Mouse (Mus musculus) forebrain, postnatal 0 days (tissue): Measurements from ENCODE around the gene Camkmt. TPM values are rescaled to one million over a fixed set of nuclear protein-coding genes. Genes with fewer than 3 reads are reported as not detected.

ENCODE experiments used
- ATAC-seq: fragments of 200-750 bp; cut with Nextera tagmentation; 2 replicates; pipeline ENCODE4 v1.8.0; 2017; ENCODE audit warnings: mild to moderate bottlenecking, moderate library complexity
- DNase-seq: peaks from one replicate; pipeline ENCODE4 v3.0.0-alpha.2; 2015
- H3K27ac ChIP-seq: fragments of 300-500 bp; sonication (generic); 2 replicates; pipeline ENCODE4 v1.5.1; 2014; ENCODE audit warnings: low read depth, mild to moderate bottlenecking, antibody characterized with exemption, low read length, moderate library complexity, mixed read lengths
- H3K27me3 ChIP-seq: fragments of 300-500 bp; sonication (generic); 2 replicates; pipeline ENCODE4 v1.6.1; 2014; ENCODE audit warnings: mild to moderate bottlenecking, low read length, mixed read lengths; ENCODE audit not compliant: insufficient read depth
- H3K36me3 ChIP-seq: fragments of 300-500 bp; sonication (generic); 2 replicates; pipeline ENCODE4 v1.6.1; 2014; ENCODE audit warnings: mild to moderate bottlenecking, moderate library complexity; ENCODE audit not compliant: insufficient read depth
- H3K4me1 ChIP-seq: fragments of 300-500 bp; sonication (generic); 2 replicates; pipeline ENCODE4 v1.6.1; 2014; ENCODE audit warnings: antibody characterized with exemption; ENCODE audit not compliant: insufficient read depth
- H3K4me2 ChIP-seq: fragments of 300-500 bp; sonication (generic); 2 replicates; pipeline ENCODE4 v1.6.1; 2014; ENCODE audit warnings: low read depth, mild to moderate bottlenecking, moderate library complexity
- H3K4me3 ChIP-seq: fragments of 300-500 bp; sonication (generic); 2 replicates; pipeline ENCODE4 v1.5.1; 2014; ENCODE audit warnings: low read depth, low read length, mixed read lengths
- H3K9ac ChIP-seq: fragments of 300-500 bp; sonication (generic); 2 replicates; pipeline ENCODE4 v1.6.1; 2014; ENCODE audit warnings: mild to moderate bottlenecking
- H3K9me3 ChIP-seq: fragments of 300-500 bp; sonication (generic); 2 replicates; pipeline ENCODE4 v1.6.1; 2016; ENCODE audit warnings: low read length
- CTCF ChIP-seq: sonication (generic); IDR thresholded peaks from 2 replicates; pipeline ENCODE4 v1.5.1; 2016; ENCODE audit warnings: antibody characterized with exemption, control low read depth, low read depth
- WGBS: fragments of 180-500 bp; shearing (Covaris S2); extraction: QIAGEN DNeasy Blood & Tissue Kit; methylation state at CpG from one replicate; pipeline ENCODE4 v1.1.7; 2014; 5-methylcytosine and 5-hydroxymethylcytosine counted together
- polyA plus RNA-seq: library from polyadenylated mRNA; unstranded; fragments of >200 nt; fragmentation: Nextera tagmentation; extraction: Ambion mirVana; gene quantifications from 2 replicates; pipeline ENCODE4 v1.2.1, GENCODE M21; 2015
- total RNA-seq: library from RNA; depleted of rRNA; stranded (reverse); fragments of >200 nt; gene quantifications from 2 replicates; pipeline ENCODE4 v1.2.3, GENCODE M21; 2014

The Camkmt gene
- total and polyA plus RNA-seq, 2 experiments from 2014 or later, result 14.3 to 16.4 TPM

- whole genome bisulfite sequencing, result 90% methylated on average over 7 of the region's 7 CpGs
Observed at GRCm38 (mm10) chr17:85058276-85058675, 32.1 kb upstream of the Camkmt start.

GRCm38 (mm10) chr17:85059136-85059535 lies 31.2 kb upstream of the Camkmt start:
- H3K9me3 ChIP-seq, result no peaks in the 10 kb centered on the region
- WGBS, result 88% methylated on average over 6 of the region's 6 CpGs
- no peak overlapping the region for H3K4me2 ChIP-seq
- ATAC-seq, result no peak
- H3K4me3 ChIP-seq, result no peak overlapping the region
- TF ChIP-seq CTCF, result no peak
- H3K27me3 ChIP-seq, result no peaks in the 10 kb centered on the region
- peaks cover 13% of the 10 kb centered on the region; the same call in 1 of the 2 replicates for H3K36me3 ChIP-seq
- no peak overlapping the region for H3K27ac ChIP-seq
- no peak overlapping the region for H3K9ac ChIP-seq
- H3K4me1 ChIP-seq, result no peaks in the 10 kb centered on the region
- DNase-seq, result no peak

More at GRCm38 (mm10) chr17:85058276-85058675, 32.1 kb upstream of the Camkmt start:
- ATAC-seq (no peak), DNase-seq (no peak)
- Histone ChIP-seq H3K27ac (no peak overlapping the region), H3K27me3 (no peaks in the 10 kb centered on the region), H3K4me2 (no peak overlapping the region), H3K9ac (no peak overlapping the region), H3K9me3 (no peaks in the 10 kb centered on the region), H3K4me3 (no peak overlapping the region), H3K4me1 (no peaks in the 10 kb centered on the region), H3K36me3 (peaks cover 6% of the 10 kb centered on the region; the same call in 1 of the 2 replicates)
- TF ChIP-seq CTCF, result no peak

GRCm38 (mm10) chr17:85063560-85063959 lies 26.8 kb upstream of the Camkmt start:
- ATAC-seq (no peak), DNase-seq (no peak)
- Histone ChIP-seq H3K27ac (no peak overlapping the region), H3K4me1 (no peaks in the 10 kb centered on the region), H3K9ac (no peak overlapping the region), H3K4me3 (no peak overlapping the region), H3K36me3 (peaks cover 55% of the 10 kb centered on the region), H3K9me3 (no peaks in the 10 kb centered on the region), H3K27me3 (no peaks in the 10 kb centered on the region), H3K4me2 (no peak overlapping the region)
- WGBS, result 93% methylated on average over 7 of the region's 7 CpGs
- TF ChIP-seq CTCF, result no peak

GRCm38 (mm10) chr17:85067331-85067730 lies 23.0 kb upstream of the Camkmt start:
- peaks cover 79% of the 10 kb centered on the region for H3K36me3 ChIP-seq
- H3K27me3 ChIP-seq, result no peaks in the 10 kb centered on the region
- no peak overlapping the region for H3K9ac ChIP-seq
- no peak overlapping the region for H3K4me3 ChIP-seq
- 89% methylated on average over 7 of the region's 7 CpGs for WGBS
- no peak overlapping the region for H3K27ac ChIP-seq
- TF ChIP-seq CTCF, result no peak
- ATAC-seq, result peak; percentile 29; the same call in 1 of the 2 replicates
- no peak for DNase-seq
- H3K4me1 ChIP-seq, result no peaks in the 10 kb centered on the region
- H3K4me2 ChIP-seq, result no peak overlapping the region
- H3K9me3 ChIP-seq, result no peaks in the 10 kb centered on the region

GRCm38 (mm10) chr17:85070658-85071057 lies 19.7 kb upstream of the Camkmt start:
- no peak overlapping the region for H3K4me2 ChIP-seq
- ATAC-seq, result no peak

GRCm38 (mm10) chr17:85071088-85071775 lies 19.1 kb upstream of the Camkmt start:
- Histone ChIP-seq H3K4me3 (no peak overlapping the region), H3K9me3 (no peaks in the 10 kb centered on the region), H3K9ac (no peak overlapping the region), H3K4me2 (no peak overlapping the region), H3K4me1 (no peaks in the 10 kb centered on the region), H3K27me3 (no peaks in the 10 kb centered on the region), H3K27ac (no peak overlapping the region), H3K36me3 (peaks cover 57% of the 10 kb centered on the region)
- WGBS, result 88% methylated on average over 8 of the region's 8 CpGs
- peak; percentile 33; the same call in 1 of the 2 replicates for TF ChIP-seq CTCF
- DNase-seq (no peak), ATAC-seq (no peak)

More at GRCm38 (mm10) chr17:85070658-85071057, 19.7 kb upstream of the Camkmt start:
- Histone ChIP-seq H3K4me3 (no peak overlapping the region), H3K9me3 (no peaks in the 10 kb centered on the region), H3K9ac (no peak overlapping the region), H3K36me3 (peaks cover 57% of the 10 kb centered on the region), H3K4me1 (no peaks in the 10 kb centered on the region), H3K27me3 (no peaks in the 10 kb centered on the region), H3K27ac (no peak overlapping the region)
- no peak for TF ChIP-seq CTCF
- no peak for DNase-seq
- WGBS, result 87% methylated on average over 6 of the region's 6 CpGs

GRCm38 (mm10) chr17:85072383-85072782 lies 18.0 kb upstream of the Camkmt start:
- WGBS, result 10% methylated on average over 11 of the region's 11 CpGs
- Histone ChIP-seq H3K4me3 (no peak overlapping the region), H3K4me2 (no peak overlapping the region), H3K36me3 (peaks cover 56% of the 10 kb centered on the region), H3K9ac (no peak overlapping the region), H3K9me3 (no peaks in the 10 kb centered on the region), H3K27me3 (no peaks in the 10 kb centered on the region), H3K4me1 (no peaks in the 10 kb centered on the region), H3K27ac (no peak overlapping the region)
- no peak for TF ChIP-seq CTCF
- ATAC-seq, result peak; percentile 41; the same call in 1 of the 2 replicates
- DNase-seq, result no peak
